ENCODE assay signal across 12 mouse cellular contexts in the genomic region with DNA sequence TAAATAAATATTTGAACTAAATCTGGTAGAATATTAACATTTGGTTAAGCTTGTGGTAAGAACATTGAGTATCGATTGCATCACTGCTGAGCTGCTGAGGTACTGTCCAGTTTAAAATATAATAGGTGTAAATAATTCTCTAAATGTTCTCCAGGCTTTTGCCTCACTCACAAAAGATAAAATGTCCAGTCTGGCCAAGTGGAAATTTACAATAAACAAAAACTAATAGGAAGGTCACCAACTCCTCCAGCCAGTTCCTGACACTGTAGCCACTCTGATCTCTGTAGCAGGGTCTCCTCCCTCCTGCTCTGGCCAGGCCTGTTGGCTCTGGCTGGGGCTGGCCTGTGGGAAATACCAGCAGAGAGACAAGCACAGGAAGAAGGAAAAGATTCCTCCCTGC. TPM values are rescaled to one million over a fixed set of nuclear protein-coding genes. Genes with fewer than 3 reads are reported as not detected.
DNase-seq lines count a peak whose midpoint lies in the region; ATAC-seq and TF ChIP-seq lines count a peak whose summit lies in the region.
"Had no signal": no experiment of that assay in that cellular context is flagged by ENCODE, and none has a peak within 500 bp of the region (broad histone marks: within the 10 kb centered on the region; RNA-seq: fewer than 3 reads in every experiment).

No protein-coding gene starts in this region.

- intact Hi-C loops in gastrocnemius, postnatal 14 days (cut with DNase I; ENCODE audit: low total_unique reads) = no loop called here

- no peaks in the 10 kb centered on the region for H3K36me3 ChIP-seq in liver, embryonic 12.5 days
- no peaks in the 10 kb centered on the region for H3K36me3 ChIP-seq in kidney, adult 2 months (ENCODE audit: control insufficient read depth, insufficient read depth, low read length)
- no peaks in the 10 kb centered on the region for H3K36me3 ChIP-seq in liver, embryonic 15.5 days (replicated peaks)
- H3K36me3 ChIP-seq in midbrain, embryonic 15.5 days (replicated peaks) = no peaks in the 10 kb centered on the region
- H3K36me3 ChIP-seq: embryonic facial prominence, embryonic 13.5 days; lung, embryonic 15.5 days had no signal

- H3K9me3 ChIP-seq in liver, embryonic 12.5 days (replicated peaks) = no peaks in the 10 kb centered on the region
- no peaks in the 10 kb centered on the region for H3K9me3 ChIP-seq in liver, embryonic 15.5 days (replicated peaks)
- H3K9me3 ChIP-seq in midbrain, embryonic 15.5 days = no peaks in the 10 kb centered on the region
- H3K9me3 ChIP-seq: embryonic facial prominence, embryonic 13.5 days; lung, embryonic 15.5 days had no signal

- 69% methylated on average over 1 of the region's 1 CpGs for WGBS in liver, embryonic 12.5 days (ENCODE audit: insufficient replicate concordance)
- 17% methylated on average over 1 of the region's 1 CpGs for WGBS in kidney, adult 2 months
- WGBS in liver, embryonic 15.5 days (ENCODE audit: insufficient replicate concordance) = 65% methylated on average over 1 of the region's 1 CpGs
- WGBS in midbrain, embryonic 15.5 days = 89% methylated on average over 1 of the region's 1 CpGs

- no peak overlapping the region for H3K4me2 ChIP-seq in liver, embryonic 12.5 days
- H3K4me2 ChIP-seq in liver, embryonic 15.5 days = no peak overlapping the region
- H3K4me2 ChIP-seq in midbrain, embryonic 15.5 days = no peak overlapping the region
- H3K4me2 ChIP-seq: embryonic facial prominence, embryonic 13.5 days; lung, embryonic 15.5 days had no signal

- no peak for TF ChIP-seq CTCF in kidney, adult 2 months (conservative IDR thresholded peaks at IDR 0.05; ENCODE audit: insufficient read depth, insufficient read length, low read depth, low read length)

- ATAC-seq in liver, embryonic 12.5 days = no peak
- peak; percentile 54; the same call in 1 of the 2 replicates for ATAC-seq in liver, embryonic 15.5 days (ENCODE audit: insufficient read depth)
- no peak for ATAC-seq in cerebellum, adult (ENCODE audit: insufficient number of reproducible peaks, low FRiP score, low TSS enrichment)
- ATAC-seq in midbrain, embryonic 15.5 days (replicated peaks) = no peak
- ATAC-seq: forebrain, embryonic 14.5 days had no signal

- no peak overlapping the region for H3K27ac ChIP-seq in liver, embryonic 12.5 days
- H3K27ac ChIP-seq in kidney, adult 2 months (ENCODE audit: insufficient read depth, low read depth, low read length) = peak overlapping the region; percentile 100
- H3K27ac ChIP-seq in liver, embryonic 15.5 days (replicated peaks) = 0 out of 2 replicates have a peak overlapping the region, but pooled peaks have one; percentile 6
- H3K27ac ChIP-seq in midbrain, embryonic 15.5 days = no peak overlapping the region
- H3K27ac ChIP-seq: embryonic facial prominence, embryonic 13.5 days; lung, embryonic 15.5 days had no signal

- H3K4me1 ChIP-seq in liver, embryonic 12.5 days = no peaks in the 10 kb centered on the region
- peaks cover 30% of the 10 kb centered on the region for H3K4me1 ChIP-seq in kidney, adult 2 months (ENCODE audit: control insufficient read depth, insufficient read depth, low read length)
- H3K4me1 ChIP-seq in liver, embryonic 15.5 days (replicated peaks) = no peaks in the 10 kb centered on the region
- no peaks in the 10 kb centered on the region for H3K4me1 ChIP-seq in midbrain, embryonic 15.5 days

- DNase-seq in liver = peak; percentile 7
- peak; percentile 32 for DNase-seq in gastrocnemius, postnatal 14 days
- peak; percentile 88 for DNase-seq in kidney, adult 2 months
- no peak for DNase-seq in cerebellum, postnatal 4 days (ENCODE audit: low spot score in 2 of 2)
- DNase-seq: cerebellum, postnatal 14 days had no signal

- 0 out of 2 replicates have a peak, but pooled peaks cover 3% of the 10 kb centered on the region for H3K27me3 ChIP-seq in liver, embryonic 12.5 days (replicated peaks)
- no peaks in the 10 kb centered on the region for H3K27me3 ChIP-seq in kidney, adult 2 months (replicated peaks; ENCODE audit: control insufficient read depth, insufficient read depth, low read length)
- H3K27me3 ChIP-seq in liver, embryonic 15.5 days = no peaks in the 10 kb centered on the region
- no peaks in the 10 kb centered on the region for H3K27me3 ChIP-seq in midbrain, embryonic 15.5 days (replicated peaks)
- H3K27me3 ChIP-seq: embryonic facial prominence, embryonic 13.5 days; lung, embryonic 15.5 days had no signal

- TF ChIP-seq POLR2A in kidney, adult 2 months (IDR thresholded peaks at IDR 0.05; ENCODE audit: low read depth, low read length) = peak; percentile 5

- H3K4me3 ChIP-seq in liver, embryonic 12.5 days = no peak overlapping the region
- no peak overlapping the region for H3K4me3 ChIP-seq in kidney, adult 2 months (ENCODE audit: insufficient read depth, low read depth, low read length)
- no peak overlapping the region for H3K4me3 ChIP-seq in liver, embryonic 15.5 days (replicated peaks)
- no peak overlapping the region for H3K4me3 ChIP-seq in midbrain, embryonic 15.5 days
- H3K4me3 ChIP-seq: embryonic facial prominence, embryonic 13.5 days; lung, embryonic 15.5 days had no signal

- H3K9ac ChIP-seq in liver, embryonic 12.5 days = no peak overlapping the region
- H3K9ac ChIP-seq in liver, embryonic 15.5 days = no peak overlapping the region
- no peak overlapping the region for H3K9ac ChIP-seq in midbrain, embryonic 15.5 days
- H3K9ac ChIP-seq: embryonic facial prominence, embryonic 13.5 days; lung, embryonic 15.5 days had no signal

RNA-seq across cellular contexts. Expression of a gene that starts 55.8 kb away (rescaled TPM):
- 2.8 and 3.4 TPM in 2 replicates for polyA plus RNA-seq in liver, embryonic 12.5 days (2016; fragmentation: Nextera tagmentation; extraction: Ambion mirVana)
- total RNA-seq in gastrocnemius, postnatal 14 days (2021) = 10 to 100 TPM; 11.2 to 14.4 TPM
- polyA plus RNA-seq in kidney, adult 2 months (2012; rRNA removed) = 1.4 and 3.0 TPM in 2 replicates
- 1.9 TPM in 2 replicates for polyA plus RNA-seq in liver, embryonic 15.5 days (2015; fragmentation: Nextera tagmentation; extraction: Ambion mirVana)
- polyA plus RNA-seq in midbrain, embryonic 15.5 days (2015; fragmentation: Nextera tagmentation; extraction: Ambion mirVana) = 8.9 and 9.6 TPM in 2 replicates

Comparison
In these comparisons a context has a peak if more than half of its experiments do, and no peak if none do; other contexts are left out.
1. H3K27ac ChIP-seq: peak in kidney, adult 2 months (single experiment) and liver, embryonic 15.5 days (single experiment); none in liver, embryonic 12.5 days (single experiment) and midbrain, embryonic 15.5 days (single experiment).
2. DNase-seq: peak in liver (single experiment), gastrocnemius, postnatal 14 days (single experiment) and kidney, adult 2 months (single experiment); none in cerebellum, postnatal 4 days (0 of 2).